Mouse (Mus musculus) liver, postnatal 0 days (tissue): ENCODE measurements at regions not wholly inside any gene's neighbourhood (a gene's known extent, or its start where the extent isn't known, plus 50 kb on each side); places are given as distances from the start of the nearest gene placed in this dataset.
A peak's percentile ranks its signal among the peaks of the same experiment; 100 is the strongest.

Experiments
- ATAC-seq: fragments of 200-750 bp; cut with Nextera tagmentation; 2 replicates; pipeline ENCODE4 v1.8.0; 2017; ENCODE audit warnings: mild to moderate bottlenecking, moderate library complexity
- DNase-seq: peaks from one replicate; pipeline ENCODE4 v3.0.0-alpha.2; 2016
- H3K27ac ChIP-seq: fragments of 300-500 bp; sonication (generic); 2 replicates; pipeline ENCODE4 v1.5.1; 2014; ENCODE audit warnings: antibody characterized with exemption, moderate library complexity, mild to moderate bottlenecking, low read depth
- H3K27me3 ChIP-seq: fragments of 300-500 bp; sonication (generic); 2 replicates; pipeline ENCODE4 v1.6.1; 2014; ENCODE audit warnings: low read length, control low read depth, mixed read lengths; ENCODE audit not compliant: insufficient read depth
- H3K36me3 ChIP-seq: fragments of 300-500 bp; sonication (generic); replicated peaks from 2 replicates; pipeline ENCODE4 v1.6.1; 2014; ENCODE audit warnings: mild to moderate bottlenecking, control low read depth, low read length, moderate library complexity, mixed read lengths; ENCODE audit not compliant: insufficient read depth
- H3K4me1 ChIP-seq: fragments of 300-500 bp; sonication (generic); 2 replicates; pipeline ENCODE4 v1.6.1; 2014; ENCODE audit warnings: antibody characterized with exemption, mild to moderate bottlenecking, control low read depth; ENCODE audit not compliant: insufficient read depth
- H3K4me2 ChIP-seq: fragments of 300-500 bp; sonication (generic); 2 replicates; pipeline ENCODE4 v1.6.1; 2014; ENCODE audit warnings: low read depth, mild to moderate bottlenecking, low read length, moderate library complexity, mixed read lengths
- H3K4me3 ChIP-seq: fragments of 300-500 bp; sonication (generic); 2 replicates; pipeline ENCODE4 v1.5.1; 2014; ENCODE audit warnings: low read depth, low read length
- H3K9ac ChIP-seq: fragments of 300-500 bp; sonication (generic); replicated peaks from 2 replicates; pipeline ENCODE4 v1.6.1; 2014; ENCODE audit warnings: mild to moderate bottlenecking, moderate library complexity
- H3K9me3 ChIP-seq: fragments of 300-500 bp; sonication (generic); 2 replicates; pipeline ENCODE4 v1.6.1; 2016; ENCODE audit warnings: mild to moderate bottlenecking, control low read depth, low read length, mixed read lengths
- CTCF ChIP-seq: sonication (generic); IDR thresholded peaks from 2 replicates; pipeline ENCODE4 v1.5.1; 2016; ENCODE audit warnings: antibody characterized with exemption, low read depth
- EP300 ChIP-seq: IDR thresholded peaks from 2 replicates; pipeline ENCODE4 v1.6.1; 2016; ENCODE audit warnings: antibody characterized with exemption, low read depth, mild to moderate bottlenecking
- WGBS: fragments of 180-500 bp; shearing (Covaris S2); extraction: QIAGEN DNeasy Blood & Tissue Kit; methylation state at CpG from one replicate; pipeline ENCODE4 v1.1.7; 2014; ENCODE audit not compliant: insufficient replicate concordance; 5-methylcytosine and 5-hydroxymethylcytosine counted together

DNA sequence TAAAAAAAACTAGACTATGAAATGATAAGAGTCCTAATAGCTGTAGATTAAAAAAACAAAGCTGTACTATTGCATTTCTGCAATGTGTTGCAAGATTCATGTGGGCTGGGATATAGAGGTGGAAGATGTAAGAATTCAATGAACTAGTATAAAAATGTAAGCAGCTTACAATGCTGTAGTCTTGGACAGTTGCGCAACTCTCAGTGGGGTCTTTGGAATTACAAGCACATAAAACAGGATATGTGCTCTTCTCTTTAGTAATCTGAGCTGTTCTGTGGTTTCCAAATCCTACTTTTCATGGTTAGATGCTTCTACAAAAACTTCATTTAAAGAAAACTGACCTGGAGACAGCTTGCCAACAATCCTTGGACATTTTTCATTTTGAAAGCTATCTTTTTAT is 609.3 kb downstream of the Adgrl2 start:
- Histone ChIP-seq H3K4me2 (no peak overlapping the region), H3K9me3 (no peaks in the 10 kb centered on the region), H3K27me3 (no peaks in the 10 kb centered on the region), H3K4me3 (no peak overlapping the region), H3K36me3 (no peaks in the 10 kb centered on the region), H3K27ac (no peak overlapping the region), H3K4me1 (no peaks in the 10 kb centered on the region), H3K9ac (no peak overlapping the region)
- TF ChIP-seq CTCF (no peak), EP300 (no peak)
- DNase-seq (no peak), ATAC-seq (no peak)
- 82% methylated on average over 1 of the region's 1 CpGs for WGBS

- DNase-seq = no peak
- no peak for ATAC-seq
- 82% methylated on average over 5 of the region's 5 CpGs for WGBS
- Histone ChIP-seq H3K4me2 (no peak overlapping the region), H3K9me3 (no peaks in the 10 kb centered on the region), H3K4me1 (no peaks in the 10 kb centered on the region), H3K27ac (no peak overlapping the region), H3K36me3 (no peaks in the 10 kb centered on the region), H3K27me3 (no peaks in the 10 kb centered on the region), H3K9ac (no peak overlapping the region), H3K4me3 (no peak overlapping the region)
- no peak for TF ChIP-seq CTCF
- no peak for TF ChIP-seq EP300
These were observed 627.0 kb downstream of the Adgrl2 start for GRCm38 (mm10) chr3:148363331-148363730.

DNA sequence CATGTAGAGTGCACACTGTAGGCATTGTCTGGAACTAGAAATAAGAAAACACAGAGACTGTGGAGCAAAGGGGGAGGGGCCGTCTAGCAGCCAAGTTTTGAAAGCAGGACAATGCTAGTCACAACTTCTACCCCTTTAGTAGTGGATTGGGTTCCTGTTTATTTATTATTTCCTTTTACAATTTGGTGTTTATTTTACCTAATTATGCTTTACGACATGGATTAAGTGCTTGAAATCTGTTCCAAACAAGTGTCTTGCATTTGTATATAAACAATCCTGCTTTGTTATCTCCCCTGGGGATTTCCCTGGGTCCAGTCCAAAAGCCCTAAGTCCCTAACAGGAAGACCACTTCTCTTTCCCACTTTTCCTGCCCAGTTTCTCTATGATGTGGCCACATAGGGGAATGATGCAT is 627.9 kb downstream of the Adgrl2 start:
- no peaks in the 10 kb centered on the region for H3K27me3 ChIP-seq
- no peak overlapping the region for H3K9ac ChIP-seq
- H3K36me3 ChIP-seq = no peaks in the 10 kb centered on the region
- ATAC-seq = no peak
- no peak overlapping the region for H3K4me2 ChIP-seq
- DNase-seq = no peak
- WGBS = 77% methylated on average over 2 of the region's 2 CpGs
- TF ChIP-seq CTCF (no peak), EP300 (no peak)
- H3K4me1 ChIP-seq = no peaks in the 10 kb centered on the region
- H3K4me3 ChIP-seq = no peak overlapping the region
- no peak overlapping the region for H3K27ac ChIP-seq
- H3K9me3 ChIP-seq = no peaks in the 10 kb centered on the region

DNA sequence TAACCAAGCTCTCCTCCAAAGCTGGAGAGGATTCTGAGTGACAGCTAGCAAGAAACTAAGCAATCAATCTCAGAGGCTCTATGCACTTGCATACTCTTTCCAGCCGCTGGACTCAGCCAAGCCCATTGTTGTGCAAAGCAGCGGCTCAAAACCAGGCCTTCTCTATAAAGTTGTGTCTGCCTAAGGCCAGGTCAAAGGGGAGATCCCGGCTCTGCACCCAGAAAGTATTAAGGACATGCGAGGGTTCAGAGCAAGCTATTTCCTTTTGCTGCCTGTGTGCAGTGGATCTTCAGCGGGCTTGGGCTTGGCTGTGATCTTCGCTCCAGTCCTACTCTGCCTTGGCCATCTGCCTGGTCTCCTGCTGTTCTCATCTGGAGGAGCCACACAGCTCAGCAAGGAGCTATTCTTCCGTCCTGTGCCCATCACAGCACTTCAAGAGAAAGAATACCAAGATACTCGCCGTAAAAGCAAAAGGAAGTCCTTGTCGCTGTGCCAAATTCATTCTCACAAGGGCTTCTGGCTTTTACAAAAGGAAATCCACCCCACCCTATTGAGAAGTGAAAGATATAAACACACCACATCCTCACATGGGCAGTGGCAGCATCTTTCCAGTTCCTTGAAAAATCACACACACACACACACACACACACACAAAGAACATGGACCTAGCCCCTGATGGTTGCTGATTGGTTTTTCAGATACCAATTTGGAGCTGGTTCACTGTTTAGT is 646.6 kb downstream of the Adgrl2 start:
- 33% methylated on average over 10 of the region's 10 CpGs for WGBS
- Histone ChIP-seq H3K4me1 (no peaks in the 10 kb centered on the region; the same call in 1 of the 2 replicates), H3K27ac (no peak overlapping the region), H3K9ac (no peak overlapping the region), H3K27me3 (no peaks in the 10 kb centered on the region), H3K4me2 (no peak overlapping the region), H3K9me3 (no peaks in the 10 kb centered on the region), H3K4me3 (no peak overlapping the region), H3K36me3 (no peaks in the 10 kb centered on the region)
- TF ChIP-seq EP300 = no peak
- TF ChIP-seq CTCF = no peak
- DNase-seq (peak; percentile 13), ATAC-seq (no peak)

GRCm38 (mm10) chr3:148343256-148343632 is 647.1 kb downstream of the Adgrl2 start:
- Histone ChIP-seq H3K9me3 (no peaks in the 10 kb centered on the region), H3K9ac (no peak overlapping the region), H3K4me2 (no peak overlapping the region), H3K27me3 (no peaks in the 10 kb centered on the region), H3K27ac (no peak overlapping the region), H3K4me1 (no peaks in the 10 kb centered on the region; the same call in 1 of the 2 replicates), H3K36me3 (no peaks in the 10 kb centered on the region), H3K4me3 (no peak overlapping the region)
- no peak for ATAC-seq
- WGBS = 31% methylated on average over 3 of the region's 3 CpGs
- no peak for DNase-seq
- TF ChIP-seq CTCF = no peak
- TF ChIP-seq EP300 = no peak

DNA sequence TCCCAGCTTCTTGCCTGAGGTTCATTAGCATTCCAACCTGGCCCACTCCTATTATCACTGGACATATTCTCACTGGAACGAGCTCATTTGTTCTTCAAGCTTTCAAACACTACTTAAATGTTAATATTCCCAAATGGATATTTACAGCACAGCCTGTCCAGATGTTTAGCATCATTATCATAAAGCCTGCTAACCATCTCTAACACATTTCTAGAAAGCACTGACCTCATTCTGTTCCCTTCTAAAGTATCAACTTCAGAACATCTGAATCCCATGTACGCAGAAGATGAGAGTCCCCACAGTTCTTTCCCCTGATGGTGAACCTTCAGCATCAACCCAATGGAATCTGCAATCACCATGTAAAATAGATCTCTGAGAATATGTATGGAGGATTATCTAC is 651.1 kb downstream of the Adgrl2 start:
- Histone ChIP-seq H3K4me3 (no peak overlapping the region), H3K36me3 (no peaks in the 10 kb centered on the region), H3K27me3 (no peaks in the 10 kb centered on the region), H3K9ac (no peak overlapping the region), H3K4me1 (no peaks in the 10 kb centered on the region; the same call in 1 of the 2 replicates), H3K4me2 (no peak overlapping the region), H3K9me3 (no peaks in the 10 kb centered on the region), H3K27ac (no peak overlapping the region)
- no peak for TF ChIP-seq CTCF
- no peak for TF ChIP-seq EP300
- WGBS = 78% methylated on average over 2 of the region's 2 CpGs
- DNase-seq (no peak), ATAC-seq (no peak)

GRCm38 (mm10) chr3:148336640-148337039 is 653.7 kb downstream of the Adgrl2 start:
- no peak overlapping the region for H3K4me3 ChIP-seq
- H3K27me3 ChIP-seq = no peaks in the 10 kb centered on the region
- no peak for ATAC-seq
- no peak for DNase-seq
- no peak overlapping the region for H3K9ac ChIP-seq
- H3K9me3 ChIP-seq = no peaks in the 10 kb centered on the region
- H3K4me1 ChIP-seq = no peaks in the 10 kb centered on the region; the same call in 1 of the 2 replicates
- TF ChIP-seq EP300 (no peak), CTCF (no peak)
- 36% methylated on average over 6 of the region's 6 CpGs for WGBS
- peak overlapping the region; percentile 57; the same call in 1 of the 2 replicates for H3K4me2 ChIP-seq
- H3K36me3 ChIP-seq = no peaks in the 10 kb centered on the region
- H3K27ac ChIP-seq = no peak overlapping the region
